Mouse (Mus musculus) telencephalon, adult 2 months (tissue): Measurements from ENCODE around the gene Gm49661.

Experiments used
- DNase-seq: peaks from one replicate; pipeline ENCODE4 v3.0.0-alpha.2; 2011; ENCODE audit warnings: low read depth, low spot score

Gm49661 gene

GRCm38 (mm10) chr8:84969241-84970134, at the start of gene Gm49661, which contains the start of the genes Prdx2 and Rnaseh2a:
Gene Gm49661 (minus strand): TSS chr8:84969433.
Gene Prdx2 (plus strand): TSS chr8:84969587.
Gene Rnaseh2a (minus strand): TSS chr8:84969767.
- no peak for DNase-seq

- DNase-seq, result no peak
These were observed 48.0 kb upstream of the Gm49661 start for GRCm38 (mm10) chr8:85017209-85017608.

GRCm38 (mm10) chr8:85016724-85017123, 47.5 kb upstream of the Gm49661 start:
- no peak for DNase-seq

GRCm38 (mm10) chr8:85014431-85014830, 45.2 kb upstream of the Gm49661 start, which contains the start of gene Best2:
Gene Best2 (minus strand): TSS chr8:85014531.
- no peak for DNase-seq

GRCm38 (mm10) chr8:85013230-85013840, 44.1 kb upstream of the Gm49661 start:
- no peak for DNase-seq

- DNase-seq, result no peak
These were observed 42.0 kb upstream of the Gm49661 start for GRCm38 (mm10) chr8:85011242-85011641.

- DNase-seq, result no peak
These were observed 38.5 kb upstream of the Gm49661 start for GRCm38 (mm10) chr8:85007686-85008085.

GRCm38 (mm10) chr8:84997649-84998295, 28.5 kb upstream of the Gm49661 start:
- DNase-seq, result peak; percentile 84

- no peak for DNase-seq
These were observed 27.7 kb upstream of the Gm49661 start for GRCm38 (mm10) chr8:84996978-84997377.

- DNase-seq, result no peak
These were observed 26.4 kb upstream of the Gm49661 start for GRCm38 (mm10) chr8:84995680-84996079.

GRCm38 (mm10) chr8:84994375-84994774, 25.1 kb upstream of the Gm49661 start:
- no peak for DNase-seq

GRCm38 (mm10) chr8:84990836-84991235, 21.6 kb upstream of the Gm49661 start:
- no peak for DNase-seq

GRCm38 (mm10) chr8:84990349-84990748, 21.1 kb upstream of the Gm49661 start, which contains the start of gene Hook2:
Gene Hook2 (plus strand): TSS chr8:84990603.
- peak; percentile 97 for DNase-seq

GRCm38 (mm10) chr8:84989810-84990209, 20.6 kb upstream of the Gm49661 start:
- no peak for DNase-seq

- DNase-seq, result no peak
These were observed 20.1 kb upstream of the Gm49661 start for GRCm38 (mm10) chr8:84989311-84989731.

GRCm38 (mm10) chr8:84987903-84988302, 18.7 kb upstream of the Gm49661 start:
- no peak for DNase-seq

- DNase-seq, result no peak
These were observed 18.2 kb upstream of the Gm49661 start for GRCm38 (mm10) chr8:84987388-84987787.

- no peak for DNase-seq
These were observed 17.2 kb upstream of the Gm49661 start for GRCm38 (mm10) chr8:84986379-84986945.

- DNase-seq, result peak; percentile 97
These were observed 16.6 kb upstream of the Gm49661 start for GRCm38 (mm10) chr8:84985684-84986378.

GRCm38 (mm10) chr8:84985049-84985683, 15.9 kb upstream of the Gm49661 start:
- no peak for DNase-seq
